Mouse (Mus musculus) liver, adult 10 weeks (tissue): ENCODE results near the gene Gm21586. TPM values are rescaled to one million over a fixed set of nuclear protein-coding genes. Genes with fewer than 3 reads are reported as not detected.

Experiments used
- polyA plus RNA-seq: library from polyadenylated mRNA; stranded (reverse); fragments of 350-450 nt; fragmentation: Illumina TruSeq; extraction: RNeasy Lipid Tissue Mini Kit (QIAGEN cat#74804); gene quantifications from one replicate; pipeline ENCODE4 v1.2.3, GENCODE M21; 2014; ENCODE audit warnings: low read depth, low replicate concordance

Gm21586 gene
- not detected for polyA plus RNA-seq

GRCm38 (mm10) chr4:42439078-42439477, at the start of gene Gm21586:
Gene Gm21586, plus strand, starts transcription at chr4:42439378.

GRCm38 (mm10) chr4:42466452-42466851, 27.3 kb downstream of the Gm21586 start, which contains the start of gene Gm2163:
Gene Gm2163, plus strand, starts transcription at chr4:42466752.

Other genes starting within 250 kb of the Gm21586 start
- gene Gm10600, start 198.7 kb upstream of the Gm21586 start, polyA plus RNA-seq, result 0.37 TPM
- not detected for gene Ccl21b, start 183.6 kb upstream of the Gm21586 start, polyA plus RNA-seq
- not detected for gene Gm21953, start 145.1 kb upstream of the Gm21586 start, polyA plus RNA-seq
- gene Fam205a3, start 121.0 kb upstream of the Gm21586 start, polyA plus RNA-seq, result not detected
- not detected for gene Gm2163, start 27.4 kb downstream of the Gm21586 start, polyA plus RNA-seq
- gene Fam205a2, start 88.8 kb downstream of the Gm21586 start, polyA plus RNA-seq, result not detected
- not detected for gene Gm10591, start 172.8 kb downstream of the Gm21586 start, polyA plus RNA-seq
- gene Gm2564, start 190.3 kb downstream of the Gm21586 start, polyA plus RNA-seq, result not detected
- gene Ccl27b, start 215.9 kb downstream of the Gm21586 start, polyA plus RNA-seq, result not detected
- not detected for gene Il11ra2, start 222.5 kb downstream of the Gm21586 start, polyA plus RNA-seq